22 mouse cellular contexts compared by ENCODE assay signal in genomic region chr13:63540584-63540983, GRCm38 (mm10). TPM values are rescaled to one million over a fixed set of nuclear protein-coding genes. Genes with fewer than 3 reads are reported as not detected.
A peak's percentile ranks its signal among the peaks of the same experiment; 100 is the strongest.
DNase-seq lines count a peak whose midpoint lies in the region; ATAC-seq lines count a peak whose summit lies in the region.
"Had no signal": no experiment of that assay in that cellular context is flagged by ENCODE, and none has a peak within 500 bp of the region (broad histone marks: within the 10 kb centered on the region; RNA-seq: fewer than 3 reads in every experiment).

No protein-coding gene starts in this region.

- WGBS in hindbrain, embryonic 10.5 days, result 92% methylated on average over 12 of the region's 12 CpGs
- WGBS in hindbrain, embryonic 14.5 days, result 80% methylated on average over 12 of the region's 12 CpGs

- H3K9me3 ChIP-seq in hindbrain, embryonic 10.5 days, result no peaks in the 10 kb centered on the region
- H3K9me3 ChIP-seq in hindbrain, embryonic 14.5 days (ENCODE audit: control insufficient read depth, low read length), result no peaks in the 10 kb centered on the region
- H3K9me3 ChIP-seq: embryonic facial prominence, embryonic 15.5 days; forebrain, embryonic 15.5 days; heart, embryonic 13.5 days; hindbrain, embryonic 12.5 days had no signal

- H3K4me3 ChIP-seq in hindbrain, embryonic 10.5 days, result no peak overlapping the region
- no peak overlapping the region for H3K4me3 ChIP-seq in hindbrain, embryonic 14.5 days (replicated peaks; ENCODE audit: low read length)
- H3K4me3 ChIP-seq: embryonic facial prominence, embryonic 15.5 days; erythroblast, embryonic 14.5 days; forebrain, embryonic 15.5 days; heart, embryonic 13.5 days; hindbrain, embryonic 12.5 days had no signal

- peaks cover 97% of the 10 kb centered on the region for H3K36me3 ChIP-seq in hindbrain, embryonic 10.5 days
- H3K36me3 ChIP-seq in hindbrain, embryonic 14.5 days (replicated peaks; ENCODE audit: control insufficient read depth, insufficient read depth), result peaks cover 82% of the 10 kb centered on the region

- no peak overlapping the region for H3K9ac ChIP-seq in hindbrain, embryonic 14.5 days
- H3K9ac ChIP-seq: embryonic facial prominence, embryonic 15.5 days; forebrain, embryonic 15.5 days; heart, embryonic 13.5 days; hindbrain, embryonic 12.5 days had no signal

- peaks cover 51% of the 10 kb centered on the region for H3K4me1 ChIP-seq in hindbrain, embryonic 10.5 days (replicated peaks)
- H3K4me1 ChIP-seq in hindbrain, embryonic 14.5 days (replicated peaks; ENCODE audit: control insufficient read depth, insufficient read depth, low read length), result peaks cover 11% of the 10 kb centered on the region
- H3K4me1 ChIP-seq: embryonic facial prominence, embryonic 15.5 days had no signal

- ATAC-seq in cerebellum, adult (ENCODE audit: insufficient number of reproducible peaks, low FRiP score, low TSS enrichment), result no peak
- no peak for ATAC-seq in hindbrain, embryonic 14.5 days (ENCODE audit: low FRiP score)
- ATAC-seq in monocyte, adult 5-6 weeks (replicated peaks; ENCODE audit: insufficient number of reproducible peaks, low FRiP score, low TSS enrichment, poor library complexity, severe bottlenecking), result no peak
- ATAC-seq: forebrain, embryonic 15.5 days; hindbrain, postnatal 0 days; Patski had no signal

- H3K27me3 ChIP-seq in hindbrain, embryonic 10.5 days (ENCODE audit: insufficient read depth, poor library complexity, severe bottlenecking), result no peaks in the 10 kb centered on the region
- no peaks in the 10 kb centered on the region for H3K27me3 ChIP-seq in hindbrain, embryonic 14.5 days (ENCODE audit: control insufficient read depth, insufficient read depth, low read length)
- H3K27me3 ChIP-seq: embryonic facial prominence, embryonic 15.5 days; heart, embryonic 13.5 days; hindbrain, embryonic 12.5 days; Patski had no signal

- peak; percentile 53 for DNase-seq in cerebellum, adult 11-12 months
- no peak for DNase-seq in hindbrain, embryonic 10.5 days (ENCODE audit: low spot score)
- no peak for DNase-seq in hindbrain, embryonic 14.5 days (ENCODE audit: low spot score)
- peak; percentile 50 for DNase-seq in R1 (ENCODE audit: low read depth, low spot score)
- DNase-seq in cerebellum, postnatal 36 days, result peak; percentile 41 to 56
- no peak for DNase-seq in urinary bladder, postnatal 14 days (ENCODE audit: low spot score)
- DNase-seq: adrenal gland, adult 8-10 months; adrenal gland, postnatal 36 days; B cell, adult 2 months; gastrocnemius, postnatal 36 days; heart, adult 11 months; heart, postnatal 36 days; kidney, adult 11 months had no signal

- H3K4me2 ChIP-seq in hindbrain, embryonic 14.5 days (replicated peaks), result no peak overlapping the region
- H3K4me2 ChIP-seq: embryonic facial prominence, embryonic 15.5 days; forebrain, embryonic 15.5 days; heart, embryonic 13.5 days; hindbrain, embryonic 12.5 days had no signal

- H3K27ac ChIP-seq in hindbrain, embryonic 10.5 days, result 0 out of 2 replicates have a peak overlapping the region, but pooled peaks have one; percentile 29
- no peak overlapping the region for H3K27ac ChIP-seq in hindbrain, embryonic 14.5 days
- H3K27ac ChIP-seq: embryonic facial prominence, embryonic 15.5 days; forebrain, embryonic 15.5 days; heart, embryonic 13.5 days; hindbrain, embryonic 12.5 days; hindbrain, postnatal 0 days had no signal

RNA-seq across cellular contexts. Expression of gene Ptch1, which starts 32.8 kb away (rescaled TPM):
- 21.8 and 22.1 TPM in 2 replicates for polyA plus RNA-seq in hindbrain, embryonic 10.5 days (2016; fragmentation: Nextera tagmentation; extraction: Ambion mirVana)
- 22.7 and 24.2 TPM in 2 replicates for polyA plus RNA-seq in hindbrain, embryonic 14.5 days (2014; fragmentation: Nextera tagmentation; extraction: Ambion mirVana)
- 1.2 to 9.9 TPM (median 2.8 TPM) in 3 replicates for total RNA-seq in monocyte, adult 5-6 weeks (2017)

RNA-seq across cellular contexts. Expression of gene Fancc, which starts 43.5 kb away (rescaled TPM):
- polyA plus RNA-seq in hindbrain, embryonic 10.5 days (2016; fragmentation: Nextera tagmentation; extraction: Ambion mirVana), result 23.4 and 25.2 TPM in 2 replicates
- 15.5 and 15.9 TPM in 2 replicates for polyA plus RNA-seq in hindbrain, embryonic 14.5 days (2014; fragmentation: Nextera tagmentation; extraction: Ambion mirVana)
- total RNA-seq in monocyte, adult 5-6 weeks (2017), result 5.2 to 18.8 TPM (median 5.9 TPM) in 3 replicates

Comparison
In these comparisons a context has a peak if more than half of its experiments do, and no peak if none do; other contexts are left out.
1. DNase-seq: peak in cerebellum, adult 11-12 months (single experiment), R1 (single experiment) and cerebellum, postnatal 36 days (2 of 2); none in hindbrain, embryonic 10.5 days (single experiment), hindbrain, embryonic 14.5 days (single experiment) and urinary bladder, postnatal 14 days (single experiment).